Mouse (Mus musculus): ENCODE results near the gene Odaph. TPM values are rescaled to one million over a fixed set of nuclear protein-coding genes. Genes with fewer than 3 reads are reported as not detected.
"Not testable (repeated sequence)": the region's sequence is repeated elsewhere in the genome, so short reads cannot be mapped to it uniquely, and the experiment has no call there.

Gene Odaph
- total RNA-seq (2015; ENCODE audit: low replicate concordance): not detected in 2 replicates
- total RNA-seq (2017; ENCODE audit: low replicate concordance): not detected in 2 replicates

DNA sequence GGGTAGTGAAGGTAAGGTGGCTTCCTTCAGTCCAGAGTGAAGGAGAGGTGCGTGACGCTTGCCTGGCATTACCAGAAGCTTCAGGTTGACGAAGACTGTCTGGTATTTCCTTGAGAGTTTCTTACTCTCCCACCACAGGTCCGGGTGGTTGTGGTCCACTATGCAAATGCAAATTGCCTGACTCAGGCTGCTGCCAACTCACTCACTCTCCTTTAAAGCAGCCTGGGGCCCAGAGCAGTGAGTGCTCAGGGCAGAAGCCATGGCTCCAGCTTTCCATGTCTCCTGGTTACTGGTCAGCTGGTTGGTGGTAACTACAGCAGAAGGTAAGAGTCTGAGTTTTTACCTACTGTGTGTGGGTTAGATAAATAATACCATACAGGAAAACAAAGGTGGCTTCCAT lies at the start of gene Odaph:
TSS of gene Odaph (plus strand) at position 240 of the 400 bp plus-strand sequence.
- no peak for ATAC-seq (replicated peaks; ENCODE audit: low FRiP score, poor library complexity, severe bottlenecking)

GRCm38 (mm10) chr5:91945609-91946008 lies 41.7 kb upstream of the Odaph start:
- not testable (repeated sequence) for ATAC-seq (replicated peaks; ENCODE audit: low FRiP score, poor library complexity, severe bottlenecking)

GRCm38 (mm10) chr5:91947008-91947407 lies 40.3 kb upstream of the Odaph start:
- ATAC-seq (replicated peaks; ENCODE audit: low FRiP score, poor library complexity, severe bottlenecking): no peak

- no peak for ATAC-seq (replicated peaks; ENCODE audit: low FRiP score, poor library complexity, severe bottlenecking)
These were observed 37.8 kb upstream of the Odaph start for GRCm38 (mm10) chr5:91949441-91949840.

- no peak for ATAC-seq (replicated peaks; ENCODE audit: low FRiP score, poor library complexity, severe bottlenecking)
These were observed 35.9 kb upstream of the Odaph start for GRCm38 (mm10) chr5:91951404-91951803.

GRCm38 (mm10) chr5:91956991-91957760 lies 30.1 kb upstream of the Odaph start:
- no peak for ATAC-seq (replicated peaks; ENCODE audit: low FRiP score, poor library complexity, severe bottlenecking)

DNA sequence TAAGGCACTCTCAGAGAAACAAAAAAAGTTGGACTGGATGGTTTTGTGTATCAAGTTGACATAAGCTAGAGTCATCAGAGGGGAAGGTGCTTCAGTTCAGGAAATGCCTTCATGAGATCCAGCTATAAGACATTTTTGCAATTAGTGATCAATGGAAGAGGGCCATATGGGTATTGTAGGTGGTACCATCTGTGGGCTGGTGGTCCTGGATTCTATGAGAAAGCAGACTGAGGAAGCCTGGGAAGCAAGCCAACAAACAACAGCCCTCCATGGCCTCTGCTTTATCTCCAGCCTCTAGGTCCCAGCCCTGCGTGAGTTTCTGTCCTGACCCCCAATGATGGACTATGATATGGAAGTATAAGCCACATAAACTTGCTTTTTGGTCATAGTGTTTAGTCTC lies 28.2 kb upstream of the Odaph start:
- ATAC-seq (replicated peaks; ENCODE audit: low FRiP score, poor library complexity, severe bottlenecking): no peak

DNA sequence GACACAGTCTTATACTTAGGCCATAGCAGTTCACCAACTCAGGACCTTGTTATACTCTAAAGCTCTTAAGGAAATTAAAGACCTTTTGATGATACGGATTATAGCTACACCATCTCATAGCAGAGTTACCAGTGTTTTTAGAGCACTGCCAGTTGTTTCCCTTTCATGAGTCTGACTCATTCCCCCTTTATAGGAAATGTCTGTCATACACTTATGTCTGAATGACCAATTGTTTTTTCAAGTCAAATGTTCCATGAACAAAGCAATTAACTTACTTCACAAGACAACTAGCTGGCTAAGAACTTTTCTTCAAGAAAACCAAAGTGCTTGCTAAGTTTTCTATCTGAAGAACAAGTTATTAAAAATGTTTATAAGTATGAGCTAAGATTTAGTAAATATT lies 27.3 kb upstream of the Odaph start:
- ATAC-seq (replicated peaks; ENCODE audit: low FRiP score, poor library complexity, severe bottlenecking): no peak

DNA sequence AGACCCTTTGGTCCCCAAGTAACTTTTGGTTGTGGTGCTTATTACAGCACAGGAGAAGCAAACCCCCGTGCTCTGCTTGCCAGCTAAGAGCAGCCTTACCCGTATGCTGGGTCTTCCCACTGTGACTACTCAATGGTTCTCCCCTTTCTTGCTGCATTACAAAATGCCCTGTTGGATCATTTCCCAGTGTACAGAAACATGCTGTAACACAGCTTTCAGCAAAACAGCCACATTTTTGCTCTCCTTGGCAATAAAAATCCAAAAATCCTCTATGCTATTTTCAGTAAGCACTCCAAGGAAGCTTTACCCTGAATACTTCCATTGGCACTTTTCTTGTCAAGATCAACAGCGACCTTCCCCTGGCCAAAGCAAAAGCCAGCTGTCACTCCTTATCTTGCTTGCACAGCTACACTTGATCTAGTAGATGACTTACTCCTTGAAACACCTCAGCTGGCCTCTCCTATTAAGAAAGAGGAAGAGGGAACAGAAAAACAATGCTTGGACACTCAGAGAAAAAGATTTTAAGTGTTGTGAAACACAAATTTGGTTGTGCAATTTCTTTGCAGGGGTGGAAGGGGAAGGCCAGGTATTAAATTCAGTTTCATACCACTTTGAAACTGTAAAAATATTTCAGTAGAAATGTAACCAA lies 26.5 kb upstream of the Odaph start:
- peak; percentile 61 for ATAC-seq (replicated peaks; ENCODE audit: low FRiP score, poor library complexity, severe bottlenecking)

- ATAC-seq (replicated peaks; ENCODE audit: low FRiP score, poor library complexity, severe bottlenecking): no peak
These were observed 25.9 kb upstream of the Odaph start for GRCm38 (mm10) chr5:91961370-91961769.

- peak; percentile 4; the same call in 1 of the 2 replicates for ATAC-seq (replicated peaks; ENCODE audit: low FRiP score, poor library complexity, severe bottlenecking)
These were observed 25.0 kb upstream of the Odaph start for GRCm38 (mm10) chr5:91962259-91962638.

DNA sequence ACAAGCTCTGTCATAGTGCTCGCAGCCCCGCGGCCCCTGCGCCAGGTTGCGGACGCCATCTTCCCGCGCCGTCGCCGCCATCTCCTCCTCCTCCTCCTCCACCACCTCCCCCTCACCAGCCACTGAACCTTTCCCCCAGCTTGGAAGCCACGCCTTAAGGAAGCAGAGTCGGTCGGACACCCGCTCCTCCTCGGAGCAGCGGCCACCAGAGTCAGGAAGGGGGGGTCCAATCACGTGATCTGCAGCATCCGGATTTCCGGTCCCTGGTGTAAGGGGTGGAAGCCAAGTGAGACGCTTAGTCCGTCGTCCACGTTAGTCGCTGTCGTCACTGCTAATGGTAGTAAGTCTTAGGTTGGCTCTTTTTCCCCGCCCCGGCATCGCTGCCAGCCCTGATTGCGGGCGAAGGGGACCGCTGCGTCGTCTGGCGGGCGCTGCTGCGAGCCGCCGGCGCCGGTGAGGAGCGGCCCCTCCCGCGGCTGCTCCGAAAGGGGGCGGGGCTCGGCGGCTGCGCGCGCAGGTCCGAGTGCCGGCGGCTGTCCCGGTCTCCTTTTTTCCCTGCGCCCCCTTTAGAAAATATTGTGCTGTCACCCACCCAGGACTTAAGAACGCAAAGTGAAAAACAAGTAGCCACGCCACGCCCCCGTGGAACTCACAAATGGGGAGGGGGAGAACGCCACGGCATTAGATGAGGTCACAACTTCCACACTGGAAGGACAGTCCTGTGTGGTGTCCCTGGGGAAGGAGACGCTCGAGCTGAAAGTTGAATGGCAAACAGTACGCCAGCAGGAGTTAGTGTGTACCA lies 24.4 kb upstream of the Odaph start, which contains the start of gene Rchy1:
TSS of gene Rchy1 (minus strand) at position 430 of the 802 bp plus-strand sequence.
- peak; percentile 89 for ATAC-seq (replicated peaks; ENCODE audit: low FRiP score, poor library complexity, severe bottlenecking)

GRCm38 (mm10) chr5:91972046-91972445 lies 15.2 kb upstream of the Odaph start:
- no peak for ATAC-seq (replicated peaks; ENCODE audit: low FRiP score, poor library complexity, severe bottlenecking)

DNA sequence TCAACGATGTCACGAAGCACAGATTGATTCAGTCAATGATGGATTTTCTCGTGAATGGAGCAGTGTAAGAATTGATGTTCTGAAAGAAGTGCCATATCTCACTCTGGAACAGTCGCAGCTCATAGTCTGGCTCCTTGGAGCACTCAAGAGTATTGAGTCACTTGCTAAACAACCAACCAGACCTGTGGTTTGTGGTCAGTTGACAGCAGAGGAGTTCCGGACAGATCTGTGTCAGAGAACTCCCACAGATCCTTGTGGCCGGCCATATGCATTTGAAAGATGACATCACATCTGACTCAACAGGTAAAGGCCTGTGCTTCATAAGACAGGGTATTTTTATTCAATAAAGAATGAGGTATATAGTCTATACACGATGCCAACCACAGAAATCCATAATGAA lies 13.3 kb upstream of the Odaph start:
- no peak for ATAC-seq (replicated peaks; ENCODE audit: low FRiP score, poor library complexity, severe bottlenecking)

DNA sequence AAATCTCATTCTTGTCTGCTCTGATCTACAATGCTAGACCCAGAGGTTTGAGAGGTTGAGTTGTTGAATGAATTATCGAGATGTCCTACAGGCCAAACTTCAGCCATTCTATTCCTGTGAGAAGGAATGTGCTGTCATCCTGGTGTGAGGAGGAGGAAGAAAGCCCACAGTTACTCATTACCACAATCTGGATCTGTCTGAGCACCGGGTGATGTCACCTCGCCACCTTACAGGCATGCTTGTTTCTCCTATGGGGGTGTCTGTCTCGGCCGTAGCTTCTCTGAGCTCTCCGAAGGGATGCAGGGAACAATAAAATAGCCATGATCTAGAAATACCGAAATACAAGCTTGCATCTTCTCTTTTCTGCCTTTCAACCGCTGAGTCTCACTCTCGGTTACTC lies 11.5 kb upstream of the Odaph start:
- ATAC-seq (replicated peaks; ENCODE audit: low FRiP score, poor library complexity, severe bottlenecking): no peak

DNA sequence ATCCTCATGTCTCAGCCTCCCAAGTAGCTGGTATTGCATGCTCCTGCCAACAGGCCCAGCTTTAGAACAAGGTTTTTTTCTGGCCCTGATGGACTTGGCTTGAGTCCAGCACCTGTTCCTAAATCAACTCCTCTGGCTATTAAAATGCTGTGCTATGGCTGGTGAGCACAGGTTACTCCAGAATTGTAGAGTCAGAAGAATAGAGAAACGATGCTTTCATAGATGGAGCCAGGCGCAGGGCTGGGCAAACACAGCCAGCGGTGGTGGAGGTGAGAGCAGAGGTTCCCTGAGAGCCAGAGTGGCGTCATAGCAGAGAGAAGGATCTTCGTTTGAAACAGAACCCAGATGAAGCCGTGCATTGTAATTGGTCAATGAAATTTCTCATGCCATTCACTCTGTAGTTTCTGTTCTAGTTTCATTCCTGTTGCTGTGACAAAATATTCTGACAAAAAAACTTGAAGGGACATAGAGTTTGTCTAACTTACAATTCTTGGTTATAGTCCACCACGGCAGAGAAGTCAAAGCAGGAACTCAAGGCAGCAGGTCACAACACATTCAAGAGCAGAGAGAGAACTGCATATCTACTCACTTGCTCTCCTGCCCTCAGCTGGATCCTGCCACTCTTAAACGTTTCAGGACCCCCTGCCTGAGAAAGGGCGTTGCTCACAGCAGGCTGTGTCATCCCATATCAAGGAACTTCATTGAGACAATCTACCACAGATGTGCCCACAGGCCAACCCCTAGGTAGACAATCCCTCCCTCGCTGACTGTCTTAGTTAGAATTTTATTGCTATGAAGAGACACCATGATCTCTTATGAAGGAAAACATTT lies 10.5 kb upstream of the Odaph start:
- no peak for ATAC-seq (replicated peaks; ENCODE audit: low FRiP score, poor library complexity, severe bottlenecking)

GRCm38 (mm10) chr5:91977397-91977770 lies 9.9 kb upstream of the Odaph start:
- no peak for ATAC-seq (replicated peaks; ENCODE audit: low FRiP score, poor library complexity, severe bottlenecking)

DNA sequence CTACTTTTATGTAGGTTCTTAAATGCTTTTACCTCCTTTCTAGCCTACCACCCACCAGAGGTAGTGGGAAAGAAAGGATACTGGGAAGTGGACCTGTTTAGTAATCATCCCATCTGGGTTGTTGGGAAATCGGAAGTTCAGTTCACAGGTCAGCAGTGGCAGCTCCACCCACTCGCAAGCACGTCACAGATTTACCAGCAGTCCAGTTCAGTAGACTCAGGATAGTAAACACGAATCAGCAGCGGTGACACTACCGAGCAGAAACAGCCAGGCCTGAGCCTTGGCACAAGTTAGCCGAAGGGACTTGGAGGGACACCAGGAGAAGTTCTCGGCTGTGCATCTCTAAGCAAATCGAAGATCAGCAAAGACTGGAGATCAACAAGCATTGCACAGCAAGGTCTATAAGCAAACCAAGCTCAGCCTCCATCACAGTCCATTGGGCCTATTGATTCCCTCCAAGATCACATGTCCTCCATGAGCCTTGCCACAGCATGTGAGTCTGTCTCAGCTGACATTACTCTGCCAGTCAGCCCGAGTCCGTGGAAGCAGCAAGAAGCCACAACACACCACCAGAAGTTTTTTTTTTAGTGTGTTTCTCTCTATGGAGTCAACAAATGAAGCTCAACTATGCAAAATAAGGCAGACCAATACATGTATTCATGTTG lies 6.0 kb upstream of the Odaph start:
- no peak for ATAC-seq (replicated peaks; ENCODE audit: low FRiP score, poor library complexity, severe bottlenecking)

- ATAC-seq (replicated peaks; ENCODE audit: low FRiP score, poor library complexity, severe bottlenecking): no peak
These were observed 3.8 kb upstream of the Odaph start for GRCm38 (mm10) chr5:91983490-91983889.

Data from erythroblast, adult 5-6 weeks (primary cell).